Mouse (Mus musculus) c-Kit-positive CD71-positive TER-119-negative erythroid progenitor cells, embryonic 14.5 days (primary cell): Measurements from ENCODE around the gene 1700020L24Rik.
A peak's percentile ranks its signal among the peaks of the same experiment; 100 is the strongest.

Experiments
- DNase-seq: peaks from one replicate; pipeline ENCODE4 v3.0.0-alpha.2; 2013; ENCODE audit warnings: low read depth

Gene 1700020L24Rik

GRCm38 (mm10) chr11:83472324-83473234 is 35.1 kb downstream of the 1700020L24Rik start, which contains the start of gene Taf15:
Taf15 (plus strand) TSS chr11:83473086.
- peak; percentile 99 for DNase-seq

- DNase-seq: no peak
These were observed 35.9 kb downstream of the 1700020L24Rik start for GRCm38 (mm10) chr11:83473235-83474016.
